Mouse (Mus musculus) E14TG2a.4 (cell line): ENCODE data around the gene Cds1.

ENCODE experiments used
- H3K27me3 ChIP-seq: 2 replicates; pipeline ENCODE4 v1.6.1; 2014; ENCODE audit warnings: low read length, control low read depth; ENCODE audit not compliant: insufficient read depth
- H3K36me3 ChIP-seq: 2 replicates; pipeline ENCODE4 v1.6.1; 2014; ENCODE audit warnings: low read length, control low read depth; ENCODE audit not compliant: insufficient read depth
- H3K4me1 ChIP-seq: replicated peaks from 2 replicates; pipeline ENCODE4 v1.6.1; 2014; ENCODE audit warnings: low read depth, low read length, control low read depth
- H3K4me3 ChIP-seq: replicated peaks from 2 replicates; pipeline ENCODE4 v1.5.1; 2014; ENCODE audit warnings: mild to moderate bottlenecking, low read length
- H3K9me3 ChIP-seq: 2 replicates; pipeline ENCODE4 v1.6.1; 2014; ENCODE audit warnings: low read length, control low read depth
- CTCF ChIP-seq: conservative IDR thresholded peaks from 2 replicates; pipeline ENCODE4 v1.5.1; 2014; ENCODE audit warnings: low read length
- NANOG ChIP-seq: IDR thresholded peaks from 2 replicates; pipeline ENCODE4 v1.6.1; 2014; ENCODE audit warnings: borderline replicate concordance, low read length, mixed read lengths
- POU5F1 ChIP-seq: IDR thresholded peaks from 2 replicates; pipeline ENCODE4 v1.6.1; 2014; ENCODE audit warnings: low read length, borderline replicate concordance

The Cds1 gene

DNA sequence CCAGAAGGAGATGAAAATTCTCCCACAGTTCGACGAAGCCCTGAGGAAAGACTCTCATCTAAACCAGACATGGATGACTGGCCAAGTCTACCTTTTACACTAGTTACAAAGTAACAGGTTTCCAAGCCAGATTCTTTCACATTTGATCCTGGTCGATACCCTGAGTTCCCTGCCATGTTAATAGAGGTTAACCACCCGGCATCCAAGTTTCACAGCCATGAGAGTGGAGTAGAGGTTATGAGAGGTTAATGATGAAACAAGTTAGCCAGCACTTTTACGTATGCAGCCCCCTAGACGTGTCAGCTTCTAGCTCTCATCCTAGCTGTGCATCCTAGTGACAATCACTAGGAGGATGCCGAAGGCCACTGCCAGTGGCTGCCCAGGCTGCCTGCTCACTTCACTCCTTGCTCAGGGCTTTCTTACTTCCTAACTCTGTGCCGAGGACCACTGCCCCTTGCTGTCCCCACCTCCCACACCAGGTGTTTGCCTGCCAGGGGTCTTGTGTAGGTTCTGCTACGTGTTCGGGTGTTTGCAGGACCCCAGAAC, 94.0 kb downstream of the Cds1 start:
- H3K36me3 ChIP-seq = peaks cover 79% of the 10 kb centered on the region
- no peak overlapping the region for H3K4me3 ChIP-seq
- peaks cover 51% of the 10 kb centered on the region for H3K4me1 ChIP-seq
- H3K9me3 ChIP-seq = no peaks in the 10 kb centered on the region
- no peak for TF ChIP-seq POU5F1
- no peak for TF ChIP-seq CTCF
- TF ChIP-seq NANOG = no peak
- no peaks in the 10 kb centered on the region for H3K27me3 ChIP-seq

DNA sequence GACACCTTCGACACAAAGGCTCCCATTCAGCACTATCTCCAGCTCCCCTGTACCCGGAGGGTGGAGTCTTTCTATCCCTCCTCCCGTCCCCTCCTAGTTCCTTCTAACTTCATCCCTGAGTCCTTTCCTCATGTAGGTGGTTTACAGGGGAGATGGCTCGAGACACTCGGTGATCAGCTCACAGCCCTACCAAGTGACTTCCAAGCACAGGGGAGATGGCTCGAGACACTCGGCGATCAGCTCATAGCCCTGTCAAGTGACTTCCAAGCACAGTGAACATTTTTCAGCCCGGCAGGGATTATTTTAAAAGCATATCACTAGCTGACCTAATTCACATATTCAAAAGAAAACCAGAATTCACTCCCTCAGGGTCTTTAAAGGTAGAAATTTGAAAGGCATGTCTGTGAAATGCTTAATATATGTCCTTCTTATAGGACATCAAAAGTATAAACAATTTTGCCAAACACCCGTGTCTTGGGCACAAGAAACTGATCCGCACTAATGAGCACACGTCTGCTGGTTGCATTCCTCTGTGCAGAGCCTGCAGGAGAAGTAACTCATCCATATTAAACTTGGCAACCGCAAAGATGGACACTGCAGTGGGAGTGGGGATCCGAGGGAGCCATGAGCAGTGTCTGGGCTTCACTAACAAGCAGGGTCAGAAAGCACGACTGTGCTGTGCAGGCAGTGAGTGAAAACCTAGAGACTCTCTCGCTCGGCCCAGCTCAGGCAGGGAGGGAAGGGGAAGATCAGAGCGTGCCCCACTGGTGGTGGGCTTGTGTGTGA, 97.0 kb downstream of the Cds1 start:
- Histone ChIP-seq H3K4me1 (peaks cover 30% of the 10 kb centered on the region), H3K36me3 (peaks cover 81% of the 10 kb centered on the region), H3K27me3 (no peaks in the 10 kb centered on the region), H3K4me3 (peak overlapping the region; percentile 69), H3K9me3 (no peaks in the 10 kb centered on the region)
- TF ChIP-seq CTCF (no peak), POU5F1 (no peak), NANOG (no peak)

DNA sequence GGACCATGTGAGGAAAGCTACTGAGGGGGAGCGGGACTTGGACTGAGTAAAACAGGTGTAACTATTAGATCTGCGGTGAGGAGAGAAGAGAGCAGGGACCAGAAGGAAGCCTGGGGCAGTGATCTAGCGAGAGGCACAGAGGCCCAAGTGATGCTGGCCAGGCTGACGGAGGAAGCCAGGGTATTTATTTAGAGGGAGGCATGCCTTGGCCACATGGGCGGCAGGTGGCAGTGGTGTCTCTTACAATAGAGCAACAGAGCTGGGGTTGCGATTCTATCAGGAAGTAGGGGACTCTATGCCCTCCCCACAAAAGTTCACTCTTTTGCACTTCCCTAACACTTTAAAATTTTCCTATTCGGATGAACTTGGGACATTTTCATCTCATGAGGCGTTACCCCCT, 97.7 kb downstream of the Cds1 start:
- no peak for TF ChIP-seq NANOG
- TF ChIP-seq CTCF = no peak
- TF ChIP-seq POU5F1 = no peak
- Histone ChIP-seq H3K36me3 (peaks cover 79% of the 10 kb centered on the region), H3K27me3 (no peaks in the 10 kb centered on the region), H3K9me3 (no peaks in the 10 kb centered on the region), H3K4me1 (peaks cover 30% of the 10 kb centered on the region), H3K4me3 (peak overlapping the region; percentile 69)

DNA sequence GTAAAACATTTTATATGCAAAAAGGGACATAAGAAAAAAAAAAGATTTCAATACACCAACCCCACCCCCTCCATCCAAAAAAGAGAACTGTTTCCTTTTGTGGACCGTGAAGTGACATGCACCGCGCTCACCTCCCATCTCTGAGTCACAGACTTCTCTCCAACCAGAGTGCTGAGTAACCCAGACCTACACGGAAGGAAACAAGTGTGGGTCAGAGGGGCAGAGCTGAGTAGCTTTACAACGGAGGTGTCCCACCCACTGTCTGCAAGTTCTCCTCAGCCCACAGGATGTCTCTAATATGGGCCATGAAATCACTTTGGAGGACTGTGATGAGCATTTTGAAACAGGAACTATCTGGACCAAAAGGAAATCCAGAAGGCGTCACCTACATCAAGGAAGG, 99.0 kb downstream of the Cds1 start:
- Histone ChIP-seq H3K27me3 (no peaks in the 10 kb centered on the region), H3K36me3 (peaks cover 78% of the 10 kb centered on the region), H3K4me3 (no peak overlapping the region), H3K9me3 (no peaks in the 10 kb centered on the region), H3K4me1 (peaks cover 30% of the 10 kb centered on the region)
- TF ChIP-seq CTCF = no peak
- TF ChIP-seq POU5F1 = no peak
- TF ChIP-seq NANOG = no peak

DNA sequence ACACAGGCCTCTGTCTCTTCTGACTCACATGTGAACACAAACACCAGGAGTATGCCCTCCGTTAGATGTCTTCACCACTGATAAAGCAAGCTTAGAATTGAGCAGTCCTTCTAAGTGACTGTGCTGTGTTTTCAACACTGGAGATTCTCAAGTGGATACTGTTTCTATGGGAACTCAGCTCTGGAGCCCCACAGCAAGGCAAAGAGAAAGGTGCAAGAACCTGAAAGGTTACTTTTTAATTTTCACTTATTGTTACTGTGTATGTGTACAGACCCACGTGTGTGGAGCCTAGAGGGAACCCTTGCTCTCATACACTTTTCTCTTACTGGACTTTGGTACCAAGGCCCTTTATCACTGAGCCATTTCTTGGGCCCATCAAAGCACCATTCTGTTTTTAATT, 101.8 kb downstream of the Cds1 start:
- TF ChIP-seq NANOG (no peak), POU5F1 (no peak), CTCF (no peak)
- Histone ChIP-seq H3K9me3 (no peaks in the 10 kb centered on the region), H3K4me3 (no peak overlapping the region), H3K27me3 (no peaks in the 10 kb centered on the region), H3K36me3 (peaks cover 86% of the 10 kb centered on the region), H3K4me1 (peaks cover 15% of the 10 kb centered on the region)
